In genomic region chr11:87597061-87597460, GRCm38 (mm10) we compare ENCODE assay signal across 12 mouse cellular contexts. TPM values are rescaled to one million over a fixed set of nuclear protein-coding genes. Genes with fewer than 3 reads are reported as not detected.
A peak's percentile ranks its signal among the peaks of the same experiment; 100 is the strongest.
DNase-seq lines count a peak whose midpoint lies in the region; ATAC-seq and TF ChIP-seq lines count a peak whose summit lies in the region.
"Had no signal": no experiment of that assay in that cellular context is flagged by ENCODE, and none has a peak within 500 bp of the region (broad histone marks: within the 10 kb centered on the region; RNA-seq: fewer than 3 reads in every experiment).

No protein-coding gene starts in this region.

- no peak for TF ChIP-seq CTCF in embryonic fibroblast, embryonic 13.5 days (IDR thresholded peaks at IDR 0.05; ENCODE audit: borderline replicate concordance, insufficient read depth, low read length)

- peak overlapping the region; percentile 91; the same call in 1 of the 2 replicates for H3K4me2 ChIP-seq in intestine, embryonic 14.5 days (ENCODE audit: low read length)
- H3K4me2 ChIP-seq in intestine, embryonic 15.5 days (replicated peaks) = no peak overlapping the region
- H3K4me2 ChIP-seq in hindbrain, embryonic 14.5 days (replicated peaks) = peak overlapping the region; percentile 88
- peak overlapping the region; percentile 82 for H3K4me2 ChIP-seq in midbrain, embryonic 14.5 days (ENCODE audit: low read length)

- no peak for DNase-seq in intestine, embryonic 14.5 days (ENCODE audit: low spot score)
- no peak for DNase-seq in hindbrain, embryonic 14.5 days (ENCODE audit: low spot score)
- no peak for DNase-seq in midbrain, embryonic 14.5 days
- no peak for DNase-seq in left cerebral cortex, postnatal 14 days (ENCODE audit: low spot score in 2 of 2)
- no peak for DNase-seq in adrenal gland, postnatal 36 days
- no peak for DNase-seq in spleen, postnatal 4 days (ENCODE audit: low spot score in 2 of 2)
- DNase-seq: kidney, adult 8-10 months had no signal

- no peak for TF ChIP-seq POLR2A in embryonic fibroblast, embryonic 13.5 days (IDR thresholded peaks at IDR 0.05; ENCODE audit: low read depth, low read length)

- no peak for ATAC-seq in intestine, embryonic 14.5 days (replicated peaks; ENCODE audit: low FRiP score, low TSS enrichment, low read depth)
- no peak for ATAC-seq in intestine, embryonic 15.5 days
- no peak for ATAC-seq in hindbrain, embryonic 14.5 days (ENCODE audit: low FRiP score)
- no peak for ATAC-seq in midbrain, embryonic 14.5 days (ENCODE audit: low FRiP score, low TSS enrichment)

- peaks cover 69% of the 10 kb centered on the region for H3K36me3 ChIP-seq in intestine, embryonic 14.5 days (ENCODE audit: control insufficient read depth, insufficient read depth, low read length)
- H3K36me3 ChIP-seq in intestine, embryonic 15.5 days = peaks cover 42% of the 10 kb centered on the region
- H3K36me3 ChIP-seq in hindbrain, embryonic 14.5 days (replicated peaks; ENCODE audit: control insufficient read depth, insufficient read depth) = peaks cover 50% of the 10 kb centered on the region
- H3K36me3 ChIP-seq in midbrain, embryonic 14.5 days (ENCODE audit: control insufficient read depth, insufficient read depth, low read length) = peaks cover 60% of the 10 kb centered on the region

- H3K27ac ChIP-seq in intestine, embryonic 14.5 days (ENCODE audit: low read depth) = no peak overlapping the region
- no peak overlapping the region for H3K27ac ChIP-seq in intestine, embryonic 15.5 days
- no peak overlapping the region for H3K27ac ChIP-seq in embryonic fibroblast, embryonic 13.5 days (ENCODE audit: insufficient read depth, low read length)
- H3K27ac ChIP-seq in hindbrain, embryonic 14.5 days = peak overlapping the region; percentile 92
- peak overlapping the region; percentile 84 for H3K27ac ChIP-seq in midbrain, embryonic 14.5 days (replicated peaks; ENCODE audit: low read depth, low read length)

- no peak overlapping the region for H3K9ac ChIP-seq in intestine, embryonic 14.5 days (ENCODE audit: low read length)
- H3K9ac ChIP-seq in intestine, embryonic 15.5 days = no peak overlapping the region
- H3K9ac ChIP-seq in hindbrain, embryonic 14.5 days = peak overlapping the region; percentile 99
- H3K9ac ChIP-seq in midbrain, embryonic 14.5 days (replicated peaks; ENCODE audit: low read length) = peak overlapping the region; percentile 93

- H3K9me3 ChIP-seq in intestine, embryonic 14.5 days (ENCODE audit: control insufficient read depth, low read length) = no peaks in the 10 kb centered on the region
- H3K9me3 ChIP-seq in intestine, embryonic 15.5 days = no peaks in the 10 kb centered on the region
- no peaks in the 10 kb centered on the region for H3K9me3 ChIP-seq in hindbrain, embryonic 14.5 days (ENCODE audit: control insufficient read depth, low read length)
- H3K9me3 ChIP-seq in midbrain, embryonic 14.5 days (ENCODE audit: control insufficient read depth, low read length) = no peaks in the 10 kb centered on the region
- H3K9me3 ChIP-seq: heart, embryonic 12.5 days had no signal

- no peak overlapping the region for H3K4me3 ChIP-seq in intestine, embryonic 14.5 days (ENCODE audit: low read depth, low read length)
- no peak overlapping the region for H3K4me3 ChIP-seq in intestine, embryonic 15.5 days (replicated peaks)
- peak overlapping the region; percentile 48; the same call in 1 of the 2 replicates for H3K4me3 ChIP-seq in embryonic fibroblast, embryonic 13.5 days (ENCODE audit: insufficient read depth, low read length)
- peak overlapping the region; percentile 94 for H3K4me3 ChIP-seq in hindbrain, embryonic 14.5 days (replicated peaks; ENCODE audit: low read length)
- H3K4me3 ChIP-seq in midbrain, embryonic 14.5 days (replicated peaks; ENCODE audit: low read depth, low read length) = peak overlapping the region; percentile 89

- no peaks in the 10 kb centered on the region for H3K27me3 ChIP-seq in intestine, embryonic 14.5 days (replicated peaks; ENCODE audit: control insufficient read depth, insufficient read depth, low read length)
- H3K27me3 ChIP-seq in intestine, embryonic 15.5 days (replicated peaks) = no peaks in the 10 kb centered on the region
- no peaks in the 10 kb centered on the region for H3K27me3 ChIP-seq in hindbrain, embryonic 14.5 days (ENCODE audit: control insufficient read depth, insufficient read depth, low read length)
- no peaks in the 10 kb centered on the region for H3K27me3 ChIP-seq in midbrain, embryonic 14.5 days (ENCODE audit: control insufficient read depth, insufficient read depth, low read length)
- H3K27me3 ChIP-seq: heart, embryonic 12.5 days had no signal

- H3K4me1 ChIP-seq in intestine, embryonic 14.5 days (replicated peaks; ENCODE audit: control insufficient read depth, insufficient read depth, low read length) = peaks cover 33% of the 10 kb centered on the region
- H3K4me1 ChIP-seq in intestine, embryonic 15.5 days (replicated peaks) = peaks cover 28% of the 10 kb centered on the region
- H3K4me1 ChIP-seq in embryonic fibroblast, embryonic 13.5 days (ENCODE audit: control insufficient read depth, insufficient read depth, low read length) = peaks cover 4% of the 10 kb centered on the region
- H3K4me1 ChIP-seq in hindbrain, embryonic 14.5 days (replicated peaks; ENCODE audit: control insufficient read depth, insufficient read depth, low read length) = peaks cover 20% of the 10 kb centered on the region
- H3K4me1 ChIP-seq in midbrain, embryonic 14.5 days (ENCODE audit: control insufficient read depth, insufficient read depth, low read length) = peaks cover 25% of the 10 kb centered on the region

- intact Hi-C loops in left cerebral cortex, postnatal 14 days (cut with DNase I) = loop anchor here (5.0 kb wide), 1 partner anchor 165 kb away; the partner anchor contains the start of gene Tspoap1

RNA-seq across cellular contexts. Expression of gene Mtmr4, which starts 5.1 kb away (rescaled TPM):
- polyA plus RNA-seq in intestine, embryonic 14.5 days (2014; fragmentation: Nextera tagmentation; extraction: Ambion mirVana) = 35.3 and 36.2 TPM in 2 replicates
- 26.9 and 27.6 TPM in 2 replicates for polyA plus RNA-seq in intestine, embryonic 15.5 days (2015; fragmentation: Nextera tagmentation; extraction: Ambion mirVana)
- polyA plus RNA-seq in embryonic fibroblast, embryonic 13.5 days (2011; ENCODE audit: insufficient read length, low read depth, missing spikeins) = 29.3 and 34.5 TPM in 2 replicates
- polyA plus RNA-seq in hindbrain, embryonic 14.5 days (2014; fragmentation: Nextera tagmentation; extraction: Ambion mirVana) = 53.4 and 68.7 TPM in 2 replicates
- 54.1 and 75.1 TPM in 2 replicates for polyA plus RNA-seq in midbrain, embryonic 14.5 days (2014; fragmentation: Nextera tagmentation; extraction: Ambion mirVana)
- 10 to 100 TPM; 83.5 to 86.6 TPM for total RNA-seq in left cerebral cortex, postnatal 14 days (2021)
- total RNA-seq in adrenal gland, postnatal 36 days (2021) = 10 to 100 TPM; 26.1 to 31.4 TPM

RNA-seq across cellular contexts. Expression of gene Hsf5, which starts 19.9 kb away (rescaled TPM):
- polyA plus RNA-seq in intestine, embryonic 14.5 days (2014; fragmentation: Nextera tagmentation; extraction: Ambion mirVana) = 0.23 and 0.38 TPM in 2 replicates
- polyA plus RNA-seq in intestine, embryonic 15.5 days (2015; fragmentation: Nextera tagmentation; extraction: Ambion mirVana) = 0.15 and 0.29 TPM in 2 replicates
- polyA plus RNA-seq in embryonic fibroblast, embryonic 13.5 days (2011; ENCODE audit: insufficient read length, low read depth, missing spikeins) = 0.12 and 0.23 TPM in 2 replicates
- 0.31 and 0.33 TPM in 2 replicates for polyA plus RNA-seq in hindbrain, embryonic 14.5 days (2014; fragmentation: Nextera tagmentation; extraction: Ambion mirVana)
- polyA plus RNA-seq in midbrain, embryonic 14.5 days (2014; fragmentation: Nextera tagmentation; extraction: Ambion mirVana) = 0.37 and 0.46 TPM in 2 replicates
- under 1 TPM; 0.46 to 0.66 TPM for total RNA-seq in left cerebral cortex, postnatal 14 days (2021)
- under 1 TPM in 1 of 2 experiments, not detected in 1; 0.13 TPM for total RNA-seq in adrenal gland, postnatal 36 days (2021)

RNA-seq across cellular contexts. Expression of gene Sept4, which starts 28.4 kb away (rescaled TPM):
- 17.2 and 19.5 TPM in 2 replicates for polyA plus RNA-seq in intestine, embryonic 14.5 days (2014; fragmentation: Nextera tagmentation; extraction: Ambion mirVana)
- polyA plus RNA-seq in intestine, embryonic 15.5 days (2015; fragmentation: Nextera tagmentation; extraction: Ambion mirVana) = 24.9 and 25.0 TPM in 2 replicates
- polyA plus RNA-seq in embryonic fibroblast, embryonic 13.5 days (2011; ENCODE audit: insufficient read length, low read depth, missing spikeins) = 2.9 and 3.6 TPM in 2 replicates
- 26.2 and 29.6 TPM in 2 replicates for polyA plus RNA-seq in hindbrain, embryonic 14.5 days (2014; fragmentation: Nextera tagmentation; extraction: Ambion mirVana)
- polyA plus RNA-seq in midbrain, embryonic 14.5 days (2014; fragmentation: Nextera tagmentation; extraction: Ambion mirVana) = 20.0 and 21.5 TPM in 2 replicates
- total RNA-seq in left cerebral cortex, postnatal 14 days (2021) = 100 to 1,000 TPM in 1 of 2 experiments, 10 to 100 TPM in 1; 95.3 to 109 TPM
- 10 to 100 TPM; 33.2 to 41.3 TPM for total RNA-seq in adrenal gland, postnatal 36 days (2021)

RNA-seq across cellular contexts. Expression of gene Gm11492, which starts 30.6 kb away (rescaled TPM):
- not detected in 2 replicates for polyA plus RNA-seq in intestine, embryonic 14.5 days (2014; fragmentation: Nextera tagmentation; extraction: Ambion mirVana)
- polyA plus RNA-seq in intestine, embryonic 15.5 days (2015; fragmentation: Nextera tagmentation; extraction: Ambion mirVana) = not detected in 2 replicates
- polyA plus RNA-seq in embryonic fibroblast, embryonic 13.5 days (2011; ENCODE audit: insufficient read length, low read depth, missing spikeins) = not detected in 2 replicates
- not detected in 2 replicates for polyA plus RNA-seq in hindbrain, embryonic 14.5 days (2014; fragmentation: Nextera tagmentation; extraction: Ambion mirVana)
- not detected in 2 replicates for polyA plus RNA-seq in midbrain, embryonic 14.5 days (2014; fragmentation: Nextera tagmentation; extraction: Ambion mirVana)
- under 1 TPM in 1 of 2 experiments, not detected in 1; 0.17 TPM for total RNA-seq in left cerebral cortex, postnatal 14 days (2021)
- not detected for total RNA-seq in adrenal gland, postnatal 36 days (2021)
- polyA plus RNA-seq: heart, embryonic 12.5 days; lung, embryonic 16.5 days; stomach, embryonic 16.5 days had no signal

Comparison
In these comparisons a context has a peak if more than half of its experiments do, and no peak if none do; other contexts are left out.
1. H3K27ac ChIP-seq: peak in hindbrain, embryonic 14.5 days (single experiment) and midbrain, embryonic 14.5 days (single experiment); none in intestine, embryonic 14.5 days (single experiment), intestine, embryonic 15.5 days (single experiment) and embryonic fibroblast, embryonic 13.5 days (single experiment).
2. H3K4me3 ChIP-seq: peak in embryonic fibroblast, embryonic 13.5 days (single experiment), hindbrain, embryonic 14.5 days (single experiment) and midbrain, embryonic 14.5 days (single experiment); none in intestine, embryonic 14.5 days (single experiment) and intestine, embryonic 15.5 days (single experiment).
3. H3K9ac ChIP-seq: peak in hindbrain, embryonic 14.5 days (single experiment) and midbrain, embryonic 14.5 days (single experiment); none in intestine, embryonic 14.5 days (single experiment) and intestine, embryonic 15.5 days (single experiment).